ENCODE assay signal across 23 mouse cellular contexts in the genomic region with DNA sequence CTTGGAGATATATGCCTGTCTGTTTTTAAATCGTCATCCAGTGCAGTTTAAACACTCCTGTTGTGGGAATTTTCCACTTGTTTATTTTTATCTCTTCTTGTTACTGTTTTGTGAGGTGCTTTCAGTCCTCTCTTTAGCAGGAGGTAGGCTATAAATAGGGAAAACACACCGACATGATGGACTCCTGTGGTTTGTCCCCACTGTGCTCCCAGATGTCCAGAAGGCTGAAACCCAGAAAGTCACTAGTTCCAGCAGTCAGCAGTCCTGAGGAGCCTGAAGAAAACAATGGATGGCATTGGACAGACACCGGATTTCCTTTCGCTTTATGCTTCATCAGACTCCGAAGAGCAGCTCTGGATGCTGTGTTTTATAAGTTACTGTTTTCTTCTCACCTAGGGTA. TPM values are rescaled to one million over a fixed set of nuclear protein-coding genes. Genes with fewer than 3 reads are reported as not detected.
DNase-seq lines count a peak whose midpoint lies in the region; ATAC-seq lines count a peak whose summit lies in the region.
"Had no signal": no experiment of that assay in that cellular context is flagged by ENCODE, and none has a peak within 500 bp of the region (broad histone marks: within the 10 kb centered on the region; RNA-seq: fewer than 3 reads in every experiment).

No protein-coding gene starts in this region.

- 75% methylated on average over 5 of the region's 5 CpGs for WGBS in limb, embryonic 10.5 days

- H3K9me3 ChIP-seq in limb, embryonic 10.5 days (replicated peaks): no peaks in the 10 kb centered on the region
- H3K9me3 ChIP-seq: embryonic facial prominence, embryonic 12.5 days; forebrain, embryonic 15.5 days; G1E; heart, embryonic 13.5 days; hindbrain, embryonic 12.5 days had no signal

- H3K4me3 ChIP-seq in limb, embryonic 10.5 days: no peak overlapping the region
- H3K4me3 ChIP-seq: embryonic facial prominence, embryonic 12.5 days; forebrain, embryonic 15.5 days; heart, embryonic 13.5 days; hindbrain, embryonic 12.5 days had no signal

- no peaks in the 10 kb centered on the region for H3K4me1 ChIP-seq in limb, embryonic 10.5 days
- H3K4me1 ChIP-seq: embryonic facial prominence, embryonic 12.5 days; forebrain, embryonic 15.5 days; heart, embryonic 13.5 days; hindbrain, embryonic 12.5 days had no signal

- DNase-seq in cerebellum, postnatal 4 days (ENCODE audit: low spot score in 2 of 2): no peak
- DNase-seq in cerebellum, adult 9-10 months: peak; percentile 95
- DNase-seq in cerebellum, postnatal 25 days: peak; percentile 85 to 86
- DNase-seq in heart, postnatal 10 days: no peak
- DNase-seq in limb, embryonic 10.5 days (ENCODE audit: low spot score): no peak
- DNase-seq in spleen, postnatal 4 days (ENCODE audit: low spot score in 2 of 2): no peak
- DNase-seq: adrenal gland, adult 8-10 months; adrenal gland, postnatal 36 days; B cell, adult 2 months; gastrocnemius, postnatal 14 days; heart, postnatal 4 days; kidney, adult 8-10 months had no signal

- no peaks in the 10 kb centered on the region for H3K27me3 ChIP-seq in limb, embryonic 10.5 days (ENCODE audit: low read depth, poor library complexity, severe bottlenecking)
- H3K27me3 ChIP-seq: embryonic facial prominence, embryonic 12.5 days; forebrain, embryonic 15.5 days; heart, embryonic 13.5 days; hindbrain, embryonic 12.5 days had no signal

- no peaks in the 10 kb centered on the region for H3K36me3 ChIP-seq in limb, embryonic 10.5 days
- H3K36me3 ChIP-seq: embryonic facial prominence, embryonic 12.5 days; forebrain, embryonic 15.5 days; G1E; heart, embryonic 13.5 days; hindbrain, embryonic 12.5 days had no signal

- H3K27ac ChIP-seq in limb, embryonic 10.5 days: no peak overlapping the region
- H3K27ac ChIP-seq: embryonic facial prominence, embryonic 12.5 days; forebrain, embryonic 15.5 days; heart, embryonic 13.5 days; hindbrain, embryonic 12.5 days had no signal

- peak; percentile 97 for ATAC-seq in cerebellum, adult (ENCODE audit: insufficient number of reproducible peaks, low FRiP score, low TSS enrichment)
- ATAC-seq: CD4-positive, CD25-positive, alpha-beta regulatory T cell, adult 4 months; forebrain, embryonic 15.5 days; hindbrain, embryonic 16.5 days; inflammation-experienced regulatory T-cells, adult 6 months; intestine, postnatal 0 days had no signal

- intact Hi-C loops in heart, postnatal 10 days (cut with DNase I): loop anchor here (10.0 kb wide), 1 partner anchor 84 kb away; no protein-coding TSS in a partner anchor

RNA-seq across cellular contexts. Expression of gene Armh4, which starts 55.2 kb away (rescaled TPM):
- total RNA-seq in heart, postnatal 10 days (2021): 1 to 10 TPM; 4.1 to 4.9 TPM
- 4.8 and 6.1 TPM in 2 replicates for polyA plus RNA-seq in limb, embryonic 10.5 days (2016; fragmentation: Nextera tagmentation; extraction: Ambion mirVana)
- total RNA-seq: granulocyte monocyte progenitor cell, adult 5-6 weeks had no signal
- polyA plus RNA-seq: CD4-positive, CD25-positive, alpha-beta regulatory T cell, adult 4 months; G1E; inflammation-experienced regulatory T-cells, adult 6 months had no signal

Comparison
In these comparisons a context has a peak if more than half of its experiments do, and no peak if none do; other contexts are left out.
1. DNase-seq: peak in cerebellum, adult 9-10 months (single experiment) and cerebellum, postnatal 25 days (2 of 2); none in cerebellum, postnatal 4 days (0 of 2), heart, postnatal 10 days (0 of 2), limb, embryonic 10.5 days (single experiment) and spleen, postnatal 4 days (0 of 2).